Mouse (Mus musculus): ENCODE measurements around the gene Cyyr1. TPM values are rescaled to one million over a fixed set of nuclear protein-coding genes. Genes with fewer than 3 reads are reported as not detected.

The Cyyr1 gene
- polyA plus RNA-seq, 1 experiment = 0.02 TPM

DNA sequence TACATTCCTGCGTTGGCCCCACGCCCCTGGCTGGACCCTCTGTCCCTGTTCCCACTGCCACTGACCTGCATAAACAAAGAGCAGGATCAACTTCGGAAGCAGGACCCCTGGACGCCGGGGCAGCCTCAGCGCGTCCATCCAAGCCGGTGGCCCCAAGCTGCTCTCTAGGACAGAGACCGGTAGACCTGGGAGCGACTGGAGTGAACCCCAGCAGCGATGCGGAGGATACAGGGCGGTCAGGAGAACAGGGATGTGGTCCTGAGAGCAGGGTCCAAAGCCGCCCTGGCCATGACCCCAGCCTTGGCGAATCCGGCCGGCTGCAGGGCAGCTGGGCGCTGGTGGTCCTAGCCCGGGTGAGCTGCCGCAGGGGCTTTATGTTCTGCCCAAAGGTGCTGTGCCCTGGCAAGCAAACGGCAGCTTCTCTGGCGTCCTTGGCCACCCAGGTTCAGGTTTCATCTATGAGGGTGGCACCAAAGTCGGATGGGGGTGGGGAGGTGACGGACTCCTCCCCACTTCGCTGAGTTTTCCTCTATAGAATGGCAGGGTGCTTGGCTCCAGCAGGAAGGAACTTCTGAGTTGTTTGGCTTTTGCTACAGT, 3.1 kb downstream of the Cyyr1 start:
- TF ChIP-seq POLR2AphosphoS2 (IDR thresholded peaks at IDR 0.05; ENCODE audit: insufficient read length, low read depth) (no peak), TCF3 (IDR thresholded peaks at IDR 0.05; ENCODE audit: insufficient read length, low read depth) (no peak), MAX (IDR thresholded peaks at IDR 0.05; ENCODE audit: low read depth) (no peak), CEBPB (IDR thresholded peaks at IDR 0.05; ENCODE audit: insufficient read depth, poor library complexity, severe bottlenecking) (no peak), MYOD1 (IDR thresholded peaks at IDR 0.05; ENCODE audit: control insufficient read depth in 1 of 3, insufficient read length in 2 of 3, low read depth in 2 of 3) (no peak), SRF (IDR thresholded peaks at IDR 0.05; ENCODE audit: control insufficient read depth, insufficient read length, low read depth) (no peak)
- no peaks in the 10 kb centered on the region for H3K79me2 ChIP-seq (ENCODE audit: control insufficient read depth, insufficient read depth)
- no peak overlapping the region for H3ac ChIP-seq (ENCODE audit: control insufficient read depth, insufficient read length)
- H3K27me3 ChIP-seq (ENCODE audit: control insufficient read depth, insufficient read depth, insufficient read length) = no peaks in the 10 kb centered on the region
- H3K36me3 ChIP-seq (ENCODE audit: control insufficient read depth, insufficient read depth) = no peaks in the 10 kb centered on the region
- no peak overlapping the region for H3K4me3 ChIP-seq
- H3K4me2 ChIP-seq (ENCODE audit: low read depth) = no peak overlapping the region

- no peak overlapping the region for H3ac ChIP-seq (ENCODE audit: control insufficient read depth, insufficient read length)
- H3K4me2 ChIP-seq (ENCODE audit: low read depth) = no peak overlapping the region
- no peak for TF ChIP-seq REST (IDR thresholded peaks at IDR 0.05; ENCODE audit: insufficient read depth, insufficient read length)
- no peaks in the 10 kb centered on the region for H3K27me3 ChIP-seq (ENCODE audit: control insufficient read depth, insufficient read depth, insufficient read length)
- no peaks in the 10 kb centered on the region for H3K36me3 ChIP-seq (ENCODE audit: control insufficient read depth, insufficient read depth)
- H3K79me2 ChIP-seq (ENCODE audit: control insufficient read depth, insufficient read depth) = no peaks in the 10 kb centered on the region
- H3K4me3 ChIP-seq = no peak overlapping the region
Measured at GRCm38 (mm10) chr16:85546519-85546918, 6.7 kb downstream of the Cyyr1 start.

- Histone ChIP-seq H3K4me3 (no peak overlapping the region), H3K4me2 (ENCODE audit: low read depth) (no peak overlapping the region), H3ac (ENCODE audit: control insufficient read depth, insufficient read length) (no peak overlapping the region), H3K27me3 (ENCODE audit: control insufficient read depth, insufficient read depth, insufficient read length) (no peaks in the 10 kb centered on the region), H3K36me3 (ENCODE audit: control insufficient read depth, insufficient read depth) (no peaks in the 10 kb centered on the region), H3K79me2 (ENCODE audit: control insufficient read depth, insufficient read depth) (no peaks in the 10 kb centered on the region)
- TF ChIP-seq REST (IDR thresholded peaks at IDR 0.05; ENCODE audit: insufficient read depth, insufficient read length) = no peak
- no peak for TF ChIP-seq POLR2AphosphoS2 (IDR thresholded peaks at IDR 0.05; ENCODE audit: insufficient read length, low read depth)
- no peak for TF ChIP-seq POLR2A (IDR thresholded peaks at IDR 0.05; ENCODE audit: insufficient read length, low read depth)
- TF ChIP-seq USF1 (IDR thresholded peaks at IDR 0.05; ENCODE audit: low read depth) = no peak
- no peak for TF ChIP-seq MYOG (IDR thresholded peaks at IDR 0.05; ENCODE audit: control insufficient read depth in 1 of 3, insufficient read depth in 1 of 3, insufficient read length in 2 of 3, low read depth in 2 of 3)
- no peak for TF ChIP-seq TCF3 (IDR thresholded peaks at IDR 0.05; ENCODE audit: insufficient read length, low read depth)
- TF ChIP-seq CEBPB (IDR thresholded peaks at IDR 0.05; ENCODE audit: insufficient read depth, poor library complexity, severe bottlenecking) = no peak
Measured at GRCm38 (mm10) chr16:85541676-85542273, 11.4 kb downstream of the Cyyr1 start.

GRCm38 (mm10) chr16:85541023-85541422, 12.2 kb downstream of the Cyyr1 start:
- Histone ChIP-seq H3ac (ENCODE audit: control insufficient read depth, insufficient read length) (no peak overlapping the region), H3K36me3 (ENCODE audit: control insufficient read depth, insufficient read depth) (no peaks in the 10 kb centered on the region), H3K4me3 (no peak overlapping the region), H3K4me2 (ENCODE audit: low read depth) (no peak overlapping the region), H3K79me2 (ENCODE audit: control insufficient read depth, insufficient read depth) (no peaks in the 10 kb centered on the region), H3K27me3 (ENCODE audit: control insufficient read depth, insufficient read depth, insufficient read length) (no peaks in the 10 kb centered on the region)
- TF ChIP-seq POLR2A (IDR thresholded peaks at IDR 0.05; ENCODE audit: insufficient read length, low read depth) (no peak), MYOD1 (IDR thresholded peaks at IDR 0.05; ENCODE audit: control insufficient read depth in 1 of 3, insufficient read length in 2 of 3, low read depth in 2 of 3) (no peak), MAX (IDR thresholded peaks at IDR 0.05; ENCODE audit: low read depth) (no peak), CEBPB (IDR thresholded peaks at IDR 0.05; ENCODE audit: insufficient read depth, poor library complexity, severe bottlenecking) (no peak), USF1 (IDR thresholded peaks at IDR 0.05; ENCODE audit: low read depth) (no peak), SRF (IDR thresholded peaks at IDR 0.05; ENCODE audit: control insufficient read depth, insufficient read length, low read depth) (no peak), E2F4 (IDR thresholded peaks at IDR 0.05; ENCODE audit: insufficient read depth) (no peak), POLR2AphosphoS2 (IDR thresholded peaks at IDR 0.05; ENCODE audit: insufficient read length, low read depth) (no peak), TCF12 (IDR thresholded peaks at IDR 0.05; ENCODE audit: insufficient read depth, poor library complexity, severe bottlenecking) (no peak), REST (IDR thresholded peaks at IDR 0.05; ENCODE audit: insufficient read depth, insufficient read length) (no peak), MYOG (IDR thresholded peaks at IDR 0.05; ENCODE audit: control insufficient read depth in 1 of 3, insufficient read depth in 1 of 3, insufficient read length in 2 of 3, low read depth in 2 of 3) (no peak), TCF3 (IDR thresholded peaks at IDR 0.05; ENCODE audit: insufficient read length, low read depth) (no peak)

GRCm38 (mm10) chr16:85538367-85538766, 14.8 kb downstream of the Cyyr1 start:
- Histone ChIP-seq H3K27me3 (ENCODE audit: control insufficient read depth, insufficient read depth, insufficient read length) (no peaks in the 10 kb centered on the region), H3ac (ENCODE audit: control insufficient read depth, insufficient read length) (no peak overlapping the region), H3K36me3 (ENCODE audit: control insufficient read depth, insufficient read depth) (no peaks in the 10 kb centered on the region), H3K79me2 (ENCODE audit: control insufficient read depth, insufficient read depth) (no peaks in the 10 kb centered on the region), H3K4me2 (ENCODE audit: low read depth) (no peak overlapping the region), H3K4me3 (no peak overlapping the region)
- TF ChIP-seq USF1 (IDR thresholded peaks at IDR 0.05; ENCODE audit: low read depth) = no peak
- TF ChIP-seq POLR2A (IDR thresholded peaks at IDR 0.05; ENCODE audit: insufficient read length, low read depth) = no peak
- TF ChIP-seq TCF12 (IDR thresholded peaks at IDR 0.05; ENCODE audit: insufficient read depth, poor library complexity, severe bottlenecking) = no peak
- no peak for TF ChIP-seq REST (IDR thresholded peaks at IDR 0.05; ENCODE audit: insufficient read depth, insufficient read length)
- no peak for TF ChIP-seq SRF (IDR thresholded peaks at IDR 0.05; ENCODE audit: control insufficient read depth, insufficient read length, low read depth)
- no peak for TF ChIP-seq TCF3 (IDR thresholded peaks at IDR 0.05; ENCODE audit: insufficient read length, low read depth)
- TF ChIP-seq CEBPB (IDR thresholded peaks at IDR 0.05; ENCODE audit: insufficient read depth, poor library complexity, severe bottlenecking) = no peak
